Mouse (Mus musculus): ENCODE measurements around the gene Tnp2.

DNA sequence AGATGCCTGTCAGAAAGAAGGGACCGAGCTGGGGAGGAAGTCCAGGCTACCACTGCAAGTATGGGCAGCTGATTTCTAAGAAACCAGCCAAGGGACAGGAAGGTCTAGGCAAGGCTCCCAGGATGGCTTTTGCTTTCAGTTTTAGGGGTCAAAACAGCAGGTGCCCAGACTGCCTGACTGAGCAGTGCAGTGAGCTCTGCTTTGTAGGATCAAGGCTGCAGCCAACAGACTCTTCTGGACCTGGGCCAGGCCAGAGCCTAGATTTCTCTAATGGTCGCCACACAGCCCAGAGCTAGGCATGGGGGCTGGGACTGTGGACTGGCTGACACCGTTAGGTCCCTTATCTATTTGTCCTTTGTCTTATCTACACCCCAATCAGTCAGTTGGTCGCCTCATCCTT is 13.7 kb downstream of the Tnp2 start:
- TF ChIP-seq CTCF (IDR thresholded peaks at IDR 0.05; ENCODE audit: control insufficient read depth, insufficient read depth, insufficient replicate concordance, low read depth, low read length) (no peak), POLR2A (IDR thresholded peaks at IDR 0.05; ENCODE audit: control insufficient read depth, low read depth, low read length) (no peak)
